Mouse (Mus musculus) olfactory bulb, adult 2 months (tissue): ENCODE results near the gene Llgl2.

Source experiments
- CTCF ChIP-seq: fragments of 200-500 bp; IDR thresholded peaks from 2 replicates; pipeline ENCODE4 v1.5.1; 2012; ENCODE audit warnings: low read depth, mild to moderate bottlenecking, low read length, moderate library complexity; ENCODE audit not compliant: insufficient read depth
- POLR2A ChIP-seq: fragments of 200-500 bp; IDR thresholded peaks from 2 replicates; pipeline ENCODE4 v1.6.1; 2012; ENCODE audit warnings: mild to moderate bottlenecking, low read depth, low read length, moderate library complexity; ENCODE audit not compliant: insufficient read depth

- TF ChIP-seq CTCF, result no peak
- TF ChIP-seq POLR2A, result no peak
These were observed 43.4 kb upstream of the Llgl2 start for GRCm38 (mm10) chr11:115780141-115781070.
